Mouse (Mus musculus): ENCODE data around the gene Trim9. TPM values are rescaled to one million over a fixed set of nuclear protein-coding genes. Genes with fewer than 3 reads are reported as not detected.

The Trim9 gene
- total RNA-seq, 1 experiment from 2014 or later, result 0.35 TPM

- ATAC-seq (ENCODE audit: extremely low read depth, insufficient number of reproducible peaks, low FRiP score, poor library complexity, severe bottlenecking), result no peak
These were observed 18.4 kb downstream of the Trim9 start for GRCm38 (mm10) chr12:70329059-70329458.

- ATAC-seq (ENCODE audit: extremely low read depth, insufficient number of reproducible peaks, low FRiP score, poor library complexity, severe bottlenecking), result no peak
These were observed 20.5 kb downstream of the Trim9 start for GRCm38 (mm10) chr12:70326956-70327355.

GRCm38 (mm10) chr12:70326393-70326792 lies 21.0 kb downstream of the Trim9 start:
- no peak for ATAC-seq (ENCODE audit: extremely low read depth, insufficient number of reproducible peaks, low FRiP score, poor library complexity, severe bottlenecking)

GRCm38 (mm10) chr12:70325826-70326225 lies 21.6 kb downstream of the Trim9 start:
- no peak for ATAC-seq (ENCODE audit: extremely low read depth, insufficient number of reproducible peaks, low FRiP score, poor library complexity, severe bottlenecking)

- no peak for ATAC-seq (ENCODE audit: extremely low read depth, insufficient number of reproducible peaks, low FRiP score, poor library complexity, severe bottlenecking)
These were observed 24.6 kb downstream of the Trim9 start for GRCm38 (mm10) chr12:70322790-70323189.

- no peak for ATAC-seq (ENCODE audit: extremely low read depth, insufficient number of reproducible peaks, low FRiP score, poor library complexity, severe bottlenecking)
These were observed 31.3 kb downstream of the Trim9 start for GRCm38 (mm10) chr12:70316147-70316546.

GRCm38 (mm10) chr12:70307881-70308280 lies 39.5 kb downstream of the Trim9 start:
- ATAC-seq (ENCODE audit: extremely low read depth, insufficient number of reproducible peaks, low FRiP score, poor library complexity, severe bottlenecking), result no peak

- no peak for ATAC-seq (ENCODE audit: extremely low read depth, insufficient number of reproducible peaks, low FRiP score, poor library complexity, severe bottlenecking)
These were observed 40.4 kb downstream of the Trim9 start for GRCm38 (mm10) chr12:70307062-70307461.

- ATAC-seq (ENCODE audit: extremely low read depth, insufficient number of reproducible peaks, low FRiP score, poor library complexity, severe bottlenecking), result no peak
These were observed 43.4 kb downstream of the Trim9 start for GRCm38 (mm10) chr12:70304014-70304413.

GRCm38 (mm10) chr12:70303525-70303924 lies 43.9 kb downstream of the Trim9 start:
- no peak for ATAC-seq (ENCODE audit: extremely low read depth, insufficient number of reproducible peaks, low FRiP score, poor library complexity, severe bottlenecking)

GRCm38 (mm10) chr12:70302022-70302720 lies 45.2 kb downstream of the Trim9 start:
- ATAC-seq (ENCODE audit: extremely low read depth, insufficient number of reproducible peaks, low FRiP score, poor library complexity, severe bottlenecking), result no peak

- no peak for ATAC-seq (ENCODE audit: extremely low read depth, insufficient number of reproducible peaks, low FRiP score, poor library complexity, severe bottlenecking)
These were observed 53.3 kb downstream of the Trim9 start for GRCm38 (mm10) chr12:70293927-70294684.

- no peak for ATAC-seq (ENCODE audit: extremely low read depth, insufficient number of reproducible peaks, low FRiP score, poor library complexity, severe bottlenecking)
These were observed 54.1 kb downstream of the Trim9 start for GRCm38 (mm10) chr12:70293165-70293926.

- no peak for ATAC-seq (ENCODE audit: extremely low read depth, insufficient number of reproducible peaks, low FRiP score, poor library complexity, severe bottlenecking)
These were observed 61.9 kb downstream of the Trim9 start for GRCm38 (mm10) chr12:70285521-70285920.

GRCm38 (mm10) chr12:70284979-70285378 lies 62.4 kb downstream of the Trim9 start:
- ATAC-seq (ENCODE audit: extremely low read depth, insufficient number of reproducible peaks, low FRiP score, poor library complexity, severe bottlenecking), result no peak

GRCm38 (mm10) chr12:70283116-70283731 lies 64.2 kb downstream of the Trim9 start:
- ATAC-seq (ENCODE audit: extremely low read depth, insufficient number of reproducible peaks, low FRiP score, poor library complexity, severe bottlenecking), result no peak

GRCm38 (mm10) chr12:70280930-70281329 lies 66.5 kb downstream of the Trim9 start:
- no peak for ATAC-seq (ENCODE audit: extremely low read depth, insufficient number of reproducible peaks, low FRiP score, poor library complexity, severe bottlenecking)

GRCm38 (mm10) chr12:70280381-70280780 lies 67.0 kb downstream of the Trim9 start:
- ATAC-seq (ENCODE audit: extremely low read depth, insufficient number of reproducible peaks, low FRiP score, poor library complexity, severe bottlenecking), result no peak
